Mouse (Mus musculus) brain, embryonic 14.5 days (tissue): ENCODE measurements around the gene Shld2.

Experiments
- CTCF ChIP-seq: fragments of 200-500 bp; IDR thresholded peaks from 2 replicates; pipeline ENCODE4 v1.5.1; 2012; ENCODE audit warnings: inconsistent platforms, mild to moderate bottlenecking, moderate library complexity, borderline replicate concordance; ENCODE audit not compliant: insufficient read depth, insufficient read length; ENCODE audit errors: extremely low read depth
- POLR2A ChIP-seq: fragments of 200-500 bp; IDR thresholded peaks from 2 replicates; pipeline ENCODE4 v1.6.1; 2012; ENCODE audit warnings: mild to moderate bottlenecking, inconsistent platforms, borderline replicate concordance; ENCODE audit not compliant: poor library complexity, insufficient read depth, insufficient read length, severe bottlenecking; ENCODE audit errors: extremely low read depth

DNA sequence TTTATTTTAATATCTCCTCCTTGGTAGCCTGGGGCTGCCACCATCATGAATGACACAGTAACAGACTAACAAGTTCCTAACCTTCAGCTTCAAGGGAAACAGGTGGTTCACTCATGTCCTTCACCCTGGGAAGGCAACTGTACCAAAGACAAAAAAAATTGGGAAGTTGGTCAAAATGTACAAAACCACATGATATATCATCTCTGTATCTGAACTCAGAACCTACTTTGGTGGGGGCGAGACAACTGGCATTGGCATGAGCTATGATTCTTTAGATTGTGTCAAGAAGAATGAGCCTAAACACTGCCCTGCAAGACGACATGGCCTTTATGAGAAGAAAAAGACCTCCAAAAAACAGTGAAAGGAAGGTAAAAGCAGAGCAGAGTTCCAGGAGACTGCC lies 29.5 kb downstream of the Shld2 start:
- TF ChIP-seq CTCF, result no peak
- no peak for TF ChIP-seq POLR2A
